Mouse (Mus musculus): ENCODE measurements around the gene Hsbp1. TPM values are rescaled to one million over a fixed set of nuclear protein-coding genes. Genes with fewer than 3 reads are reported as not detected.

Gene Hsbp1
- 285 and 286 TPM in 2 replicates for polyA plus RNA-seq (2015; fragmentation: Nextera tagmentation; extraction: Ambion mirVana)

GRCm38 (mm10) chr8:119344190-119344856 is at the start of gene Hsbp1:
Gene Hsbp1 (plus strand): TSS chr8:119344488.

GRCm38 (mm10) chr8:119394524-119395026 is 50.3 kb downstream of the Hsbp1 start, which contains the start of gene Mlycd:
Gene Mlycd (plus strand): TSS chr8:119394878.

Other genes with a start within 250 kb of the Hsbp1 start
- 14.3 and 14.4 TPM in 2 replicates for gene Mlycd, start 50.4 kb downstream of the Hsbp1 start, polyA plus RNA-seq (2015; fragmentation: Nextera tagmentation; extraction: Ambion mirVana)
- 14.7 and 14.8 TPM in 2 replicates for gene Osgin1, start 89.6 kb downstream of the Hsbp1 start, polyA plus RNA-seq (2015; fragmentation: Nextera tagmentation; extraction: Ambion mirVana)
- 0.08 and 0.10 TPM in 2 replicates for gene Necab2, start 102.2 kb downstream of the Hsbp1 start, polyA plus RNA-seq (2015; fragmentation: Nextera tagmentation; extraction: Ambion mirVana)
- not detected in 2 replicates for gene Slc38a8, start 157.2 kb downstream of the Hsbp1 start, polyA plus RNA-seq (2015; fragmentation: Nextera tagmentation; extraction: Ambion mirVana)
- 51.5 and 57.5 TPM in 2 replicates for gene Mbtps1, start 214.2 kb downstream of the Hsbp1 start, polyA plus RNA-seq (2015; fragmentation: Nextera tagmentation; extraction: Ambion mirVana)
- gene Hsdl1, start 230.7 kb downstream of the Hsbp1 start, polyA plus RNA-seq (2015; fragmentation: Nextera tagmentation; extraction: Ambion mirVana), result 21.4 and 22.7 TPM in 2 replicates
- gene Dnaaf1, start 230.7 kb downstream of the Hsbp1 start, polyA plus RNA-seq (2015; fragmentation: Nextera tagmentation; extraction: Ambion mirVana), result 0.10 TPM in 1 of 2 replicates, not detected in the other